Mouse (Mus musculus) heart, embryonic 16.5 days (tissue): ENCODE data around the gene Rtl4. TPM values are rescaled to one million over a fixed set of nuclear protein-coding genes. Genes with fewer than 3 reads are reported as not detected.
A peak's percentile ranks its signal among the peaks of the same experiment; 100 is the strongest.

Experiments used
- ATAC-seq: fragments of 200-750 bp; cut with Nextera tagmentation; replicated peaks from 2 replicates; pipeline ENCODE4 v1.8.0; 2017; ENCODE audit warnings: moderate number of reproducible peaks; ENCODE audit not compliant: insufficient read depth, low FRiP score; ENCODE audit errors: extremely low read depth
- H3K27ac ChIP-seq: fragments of 300-500 bp; sonication (generic); 2 replicates; pipeline ENCODE4 v1.5.1; 2014; ENCODE audit warnings: mild to moderate bottlenecking, low read length, control low read depth, moderate library complexity
- H3K27me3 ChIP-seq: fragments of 300-500 bp; sonication (generic); 2 replicates; pipeline ENCODE4 v1.6.1; 2014; ENCODE audit warnings: low read length, mixed read lengths; ENCODE audit not compliant: control insufficient read depth, insufficient read depth
- H3K36me3 ChIP-seq: fragments of 300-500 bp; sonication (generic); 2 replicates; pipeline ENCODE4 v1.6.1; 2014; ENCODE audit not compliant: control insufficient read depth, insufficient read depth
- H3K4me1 ChIP-seq: fragments of 300-500 bp; sonication (generic); 2 replicates; pipeline ENCODE4 v1.6.1; 2014; ENCODE audit warnings: low read length, mixed read lengths; ENCODE audit not compliant: control insufficient read depth, insufficient read depth
- H3K4me2 ChIP-seq: fragments of 300-500 bp; sonication (generic); 2 replicates; pipeline ENCODE4 v1.6.1; 2014; ENCODE audit warnings: low read depth, mild to moderate bottlenecking, control low read depth, low read length
- H3K4me3 ChIP-seq: fragments of 300-500 bp; sonication (generic); 2 replicates; pipeline ENCODE4 v1.5.1; 2014; ENCODE audit warnings: mild to moderate bottlenecking, control low read depth, low read length
- H3K9ac ChIP-seq: fragments of 300-500 bp; sonication (generic); 2 replicates; pipeline ENCODE4 v1.6.1; 2014; ENCODE audit warnings: low read length, control low read depth
- H3K9me3 ChIP-seq: fragments of 300-500 bp; sonication (generic); replicated peaks from 2 replicates; pipeline ENCODE4 v1.6.1; 2016; ENCODE audit warnings: low read length; ENCODE audit not compliant: control insufficient read depth
- WGBS: fragments of 180-500 bp; shearing (Covaris S2); extraction: QIAGEN DNeasy Blood & Tissue Kit; methylation state at CpG from one replicate; pipeline ENCODE4 v1.1.7; 2014; 5-methylcytosine and 5-hydroxymethylcytosine counted together
- microRNA counts: library from miRNA; unstranded; fragments of <30 nt; microRNA quantifications from one replicate; lab custom pipeline; 2016
- microRNA-seq: library from miRNA; unstranded; fragments of <30 nt; microRNA quantifications from one replicate; pipeline ENCODE4, GENCODE M21; 2017
- polyA plus RNA-seq: library from polyadenylated mRNA; unstranded; fragments of >200 nt; fragmentation: Nextera tagmentation; extraction: Ambion mirVana; gene quantifications from 2 replicates; pipeline ENCODE4 v1.2.1, GENCODE M21; 2015

The Rtl4 gene
- polyA plus RNA-seq, 1 experiment from 2014 or later, result 0.45 TPM

GRCm38 (mm10) chrX:144747528-144748049, 58.9 kb downstream of the Rtl4 start:
- H3K4me2 ChIP-seq, result no peak overlapping the region
- H3K9me3 ChIP-seq, result no peaks in the 10 kb centered on the region
- no peak for ATAC-seq
- WGBS, result 68% methylated on average over 3 of the region's 3 CpGs
- no peak overlapping the region for H3K27ac ChIP-seq
- H3K4me1 ChIP-seq, result no peaks in the 10 kb centered on the region
- H3K36me3 ChIP-seq, result no peaks in the 10 kb centered on the region
- H3K27me3 ChIP-seq, result no peaks in the 10 kb centered on the region
- H3K9ac ChIP-seq, result no peak overlapping the region
- H3K4me3 ChIP-seq, result no peak overlapping the region

GRCm38 (mm10) chrX:144986980-144987379, 298.3 kb downstream of the Rtl4 start:
- peak; percentile 28; the same call in 1 of the 2 replicates for ATAC-seq
- Histone ChIP-seq H3K9me3 (no peaks in the 10 kb centered on the region), H3K9ac (no peak overlapping the region), H3K36me3 (no peaks in the 10 kb centered on the region), H3K4me3 (no peak overlapping the region), H3K4me1 (no peaks in the 10 kb centered on the region), H3K4me2 (no peak overlapping the region), H3K27me3 (no peaks in the 10 kb centered on the region), H3K27ac (no peak overlapping the region)
- WGBS, result 26% methylated on average over 2 of the region's 2 CpGs

- Histone ChIP-seq H3K36me3 (no peaks in the 10 kb centered on the region), H3K4me2 (no peak overlapping the region), H3K4me1 (no peaks in the 10 kb centered on the region), H3K27me3 (no peaks in the 10 kb centered on the region), H3K9ac (no peak overlapping the region), H3K9me3 (no peaks in the 10 kb centered on the region), H3K4me3 (no peak overlapping the region), H3K27ac (no peak overlapping the region)
- no peak for ATAC-seq
- 53% methylated on average over 2 of the region's 2 CpGs for WGBS
These were observed 376.8 kb downstream of the Rtl4 start for GRCm38 (mm10) chrX:145065484-145065913.

- H3K36me3 ChIP-seq, result no peaks in the 10 kb centered on the region
- H3K9ac ChIP-seq, result no peak overlapping the region
- no peaks in the 10 kb centered on the region for H3K27me3 ChIP-seq
- H3K4me2 ChIP-seq, result no peak overlapping the region
- H3K4me1 ChIP-seq, result no peaks in the 10 kb centered on the region
- no peak for ATAC-seq
- no peak overlapping the region for H3K27ac ChIP-seq
- no peaks in the 10 kb centered on the region for H3K9me3 ChIP-seq
- H3K4me3 ChIP-seq, result no peak overlapping the region
These were observed 401.1 kb downstream of the Rtl4 start for GRCm38 (mm10) chrX:145089802-145090201.

GRCm38 (mm10) chrX:145090360-145090759, 401.7 kb downstream of the Rtl4 start:
- Histone ChIP-seq H3K4me1 (no peaks in the 10 kb centered on the region), H3K9ac (no peak overlapping the region), H3K27me3 (no peaks in the 10 kb centered on the region), H3K27ac (no peak overlapping the region), H3K36me3 (no peaks in the 10 kb centered on the region), H3K4me3 (no peak overlapping the region), H3K9me3 (no peaks in the 10 kb centered on the region), H3K4me2 (no peak overlapping the region)
- 62% methylated on average over 3 of the region's 3 CpGs for WGBS
- no peak for ATAC-seq

GRCm38 (mm10) chrX:145090964-145091363, 402.3 kb downstream of the Rtl4 start:
- Histone ChIP-seq H3K4me1 (no peaks in the 10 kb centered on the region), H3K9ac (no peak overlapping the region), H3K27me3 (no peaks in the 10 kb centered on the region), H3K9me3 (no peaks in the 10 kb centered on the region), H3K27ac (no peak overlapping the region), H3K4me3 (no peak overlapping the region), H3K4me2 (no peak overlapping the region), H3K36me3 (no peaks in the 10 kb centered on the region)
- ATAC-seq, result no peak
- 66% methylated on average over 2 of the region's 2 CpGs for WGBS

MicroRNAs within 50 kb of the gene (microRNA counts, 519-probe panel; counts per million panel counts)
- 2,073 counts per million, percentile 24 among the panel's probes with 10 or more counts for microRNA mmu-miR-3472 (lab: Ali Mortazavi, UCI)

Small RNA genes within 50 kb of the gene (microRNA-seq; reads per million reads assigned to microRNA genes)
- not detected for gene Mir3472

Other genes starting within 250 kb of the Rtl4 start
- gene Trpc5os, start 232.3 kb upstream of the Rtl4 start, polyA plus RNA-seq, result 0.06 TPM in 1 of 2 replicates, not detected in the other
- 0.05 and 0.08 TPM in 2 replicates for gene Trpc5, start 727 bp upstream of the Rtl4 start, polyA plus RNA-seq